Mouse (Mus musculus) spleen, adult 2 months (tissue): Measurements from ENCODE around the gene Plcb4.

ENCODE experiments used
- CTCF ChIP-seq: fragments of 200-500 bp; IDR thresholded peaks from 2 replicates; pipeline ENCODE4 v1.5.1; 2011; ENCODE audit warnings: mild to moderate bottlenecking, inconsistent platforms; ENCODE audit not compliant: insufficient read depth, insufficient read length, insufficient replicate concordance; ENCODE audit errors: extremely low read depth
- POLR2A ChIP-seq: fragments of 200-500 bp; IDR thresholded peaks from 2 replicates; pipeline ENCODE4 v1.6.1; 2011; ENCODE audit warnings: low read depth, low read length, inconsistent platforms

DNA sequence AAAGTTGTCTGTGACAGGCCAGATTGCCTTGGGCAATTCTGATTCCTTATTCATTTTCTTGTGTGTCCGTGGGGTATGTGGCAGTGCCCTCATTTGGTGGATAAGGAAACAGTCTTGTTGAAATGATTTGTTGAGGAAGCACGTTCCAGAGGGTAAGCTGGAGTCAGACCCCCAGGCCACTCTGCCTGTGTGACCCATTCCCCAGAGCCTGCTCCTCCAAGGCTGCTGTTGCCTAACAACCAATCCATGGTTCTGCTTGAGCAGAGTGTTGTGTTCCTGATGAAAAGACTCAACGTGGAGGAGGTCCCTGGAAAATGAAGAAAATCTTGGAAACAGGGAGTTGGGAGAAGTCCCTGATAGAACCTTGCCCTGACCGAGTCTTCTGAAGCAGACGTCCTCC is 18.8 kb downstream of the Plcb4 start:
- TF ChIP-seq POLR2A (no peak), CTCF (no peak)
